Mouse (Mus musculus): ENCODE measurements around the gene Ttc41. TPM values are rescaled to one million over a fixed set of nuclear protein-coding genes. Genes with fewer than 3 reads are reported as not detected.

Ttc41 gene
- polyA plus RNA-seq, 1 experiment, result not detected

GRCm38 (mm10) chr10:86788193-86788592 is 82.6 kb downstream of the Ttc41 start:
- no peaks in the 10 kb centered on the region for H3K27me3 ChIP-seq (ENCODE audit: control insufficient read depth)
- H3K4me1 ChIP-seq (ENCODE audit: control insufficient read depth), result no peaks in the 10 kb centered on the region; the same call in 1 of the 2 replicates
- TF ChIP-seq GATA1 (IDR thresholded peaks at IDR 0.05; ENCODE audit: low read length) (no peak), TAL1 (IDR thresholded peaks at IDR 0.05; ENCODE audit: low read length) (no peak)
- H3K9me3 ChIP-seq (ENCODE audit: control insufficient read depth, low read length), result no peaks in the 10 kb centered on the region
- no peaks in the 10 kb centered on the region for H3K36me3 ChIP-seq (ENCODE audit: control insufficient read depth)
- no peak overlapping the region for H3K4me3 ChIP-seq (replicated peaks)

GRCm38 (mm10) chr10:86789146-86789672 is 83.6 kb downstream of the Ttc41 start:
- Histone ChIP-seq H3K9me3 (ENCODE audit: control insufficient read depth, low read length) (no peaks in the 10 kb centered on the region), H3K4me1 (ENCODE audit: control insufficient read depth) (peaks cover 2% of the 10 kb centered on the region), H3K4me3 (replicated peaks) (no peak overlapping the region), H3K36me3 (ENCODE audit: control insufficient read depth) (no peaks in the 10 kb centered on the region), H3K27me3 (ENCODE audit: control insufficient read depth) (no peaks in the 10 kb centered on the region)
- TF ChIP-seq TAL1 (IDR thresholded peaks at IDR 0.05; ENCODE audit: low read length), result no peak
- no peak for TF ChIP-seq GATA1 (IDR thresholded peaks at IDR 0.05; ENCODE audit: low read length)

- Histone ChIP-seq H3K4me1 (ENCODE audit: control insufficient read depth) (peaks cover 2% of the 10 kb centered on the region), H3K27me3 (ENCODE audit: control insufficient read depth) (no peaks in the 10 kb centered on the region), H3K4me3 (replicated peaks) (no peak overlapping the region), H3K9me3 (ENCODE audit: control insufficient read depth, low read length) (peaks cover 3% of the 10 kb centered on the region; the same call in 1 of the 2 replicates), H3K36me3 (ENCODE audit: control insufficient read depth) (no peaks in the 10 kb centered on the region; the same call in 1 of the 2 replicates)
- TF ChIP-seq GATA1 (IDR thresholded peaks at IDR 0.05; ENCODE audit: low read length), result no peak
- TF ChIP-seq TAL1 (IDR thresholded peaks at IDR 0.05; ENCODE audit: low read length), result no peak
Observed at GRCm38 (mm10) chr10:86791507-86792184, 86.0 kb downstream of the Ttc41 start.

GRCm38 (mm10) chr10:86793509-86793951 is 87.9 kb downstream of the Ttc41 start:
- Histone ChIP-seq H3K4me3 (replicated peaks) (no peak overlapping the region), H3K9me3 (ENCODE audit: control insufficient read depth, low read length) (peaks cover 3% of the 10 kb centered on the region; the same call in 1 of the 2 replicates), H3K36me3 (ENCODE audit: control insufficient read depth) (no peaks in the 10 kb centered on the region; the same call in 1 of the 2 replicates), H3K27me3 (ENCODE audit: control insufficient read depth) (no peaks in the 10 kb centered on the region), H3K4me1 (ENCODE audit: control insufficient read depth) (peaks cover 2% of the 10 kb centered on the region)
- TF ChIP-seq GATA1 (IDR thresholded peaks at IDR 0.05; ENCODE audit: low read length) (no peak), TAL1 (IDR thresholded peaks at IDR 0.05; ENCODE audit: low read length) (no peak)

GRCm38 (mm10) chr10:86794196-86794595 is 88.6 kb downstream of the Ttc41 start:
- Histone ChIP-seq H3K4me3 (replicated peaks) (no peak overlapping the region), H3K27me3 (ENCODE audit: control insufficient read depth) (no peaks in the 10 kb centered on the region), H3K36me3 (ENCODE audit: control insufficient read depth) (no peaks in the 10 kb centered on the region; the same call in 1 of the 2 replicates), H3K4me1 (ENCODE audit: control insufficient read depth) (peaks cover 2% of the 10 kb centered on the region), H3K9me3 (ENCODE audit: control insufficient read depth, low read length) (peaks cover 3% of the 10 kb centered on the region; the same call in 1 of the 2 replicates)
- TF ChIP-seq GATA1 (IDR thresholded peaks at IDR 0.05; ENCODE audit: low read length) (no peak), TAL1 (IDR thresholded peaks at IDR 0.05; ENCODE audit: low read length) (no peak)

GRCm38 (mm10) chr10:86794794-86795535 is 89.4 kb downstream of the Ttc41 start:
- Histone ChIP-seq H3K36me3 (ENCODE audit: control insufficient read depth) (no peaks in the 10 kb centered on the region; the same call in 1 of the 2 replicates), H3K9me3 (ENCODE audit: control insufficient read depth, low read length) (peaks cover 3% of the 10 kb centered on the region; the same call in 1 of the 2 replicates), H3K4me1 (ENCODE audit: control insufficient read depth) (peaks cover 2% of the 10 kb centered on the region), H3K27me3 (ENCODE audit: control insufficient read depth) (no peaks in the 10 kb centered on the region), H3K4me3 (replicated peaks) (no peak overlapping the region)
- no peak for TF ChIP-seq GATA1 (IDR thresholded peaks at IDR 0.05; ENCODE audit: low read length)

GRCm38 (mm10) chr10:86796073-86796741 is 90.6 kb downstream of the Ttc41 start:
- Histone ChIP-seq H3K36me3 (ENCODE audit: control insufficient read depth) (no peaks in the 10 kb centered on the region; the same call in 1 of the 2 replicates), H3K27me3 (ENCODE audit: control insufficient read depth) (no peaks in the 10 kb centered on the region), H3K4me3 (replicated peaks) (no peak overlapping the region), H3K4me1 (ENCODE audit: control insufficient read depth) (peaks cover 2% of the 10 kb centered on the region), H3K9me3 (ENCODE audit: control insufficient read depth, low read length) (peaks cover 3% of the 10 kb centered on the region; the same call in 1 of the 2 replicates)
- TF ChIP-seq GATA1 (IDR thresholded peaks at IDR 0.05; ENCODE audit: low read length) (no peak), TAL1 (IDR thresholded peaks at IDR 0.05; ENCODE audit: low read length) (no peak)

GRCm38 (mm10) chr10:86807362-86807761 is 101.8 kb downstream of the Ttc41 start:
- H3K4me3 ChIP-seq (replicated peaks), result no peak overlapping the region
- no peaks in the 10 kb centered on the region for H3K27me3 ChIP-seq (ENCODE audit: control insufficient read depth)
- TF ChIP-seq GATA1 (IDR thresholded peaks at IDR 0.05; ENCODE audit: low read length), result no peak
- TF ChIP-seq TAL1 (IDR thresholded peaks at IDR 0.05; ENCODE audit: low read length), result no peak
- no peaks in the 10 kb centered on the region for H3K9me3 ChIP-seq (ENCODE audit: control insufficient read depth, low read length)
- H3K4me1 ChIP-seq (ENCODE audit: control insufficient read depth), result no peaks in the 10 kb centered on the region
- H3K36me3 ChIP-seq (ENCODE audit: control insufficient read depth), result no peaks in the 10 kb centered on the region; the same call in 1 of the 2 replicates
